Mouse (Mus musculus) retina, adult 2 months (tissue): ENCODE data around the gene Ndufb4.
"Not testable (repeated sequence)": the region's sequence is repeated elsewhere in the genome, so short reads cannot be mapped to it uniquely, and the experiment has no call there.

Source experiments
- DNase-seq: peaks from one replicate; pipeline ENCODE4 v3.0.0-alpha.2; 2012; ENCODE audit warnings: low read depth, low spot score

Gene Ndufb4

GRCm38 (mm10) chr16:37680216-37680615 is 26.0 kb upstream of the Ndufb4 start:
- no peak for DNase-seq

GRCm38 (mm10) chr16:37677586-37677985 is 23.3 kb upstream of the Ndufb4 start:
- no peak for DNase-seq

GRCm38 (mm10) chr16:37676677-37677072 is 22.4 kb upstream of the Ndufb4 start:
- DNase-seq, result no peak

GRCm38 (mm10) chr16:37676024-37676676 is 21.9 kb upstream of the Ndufb4 start:
- no peak for DNase-seq

GRCm38 (mm10) chr16:37675326-37675725 is 21.1 kb upstream of the Ndufb4 start:
- DNase-seq, result no peak

- no peak for DNase-seq
Observed at GRCm38 (mm10) chr16:37670666-37671283, 16.5 kb upstream of the Ndufb4 start.

- DNase-seq, result no peak
Observed at GRCm38 (mm10) chr16:37665394-37665935, 11.2 kb upstream of the Ndufb4 start.

- DNase-seq, result no peak
Observed at GRCm38 (mm10) chr16:37663643-37664459, 9.6 kb upstream of the Ndufb4 start.

- no peak for DNase-seq
Observed at GRCm38 (mm10) chr16:37656796-37657195, 2.5 kb upstream of the Ndufb4 start.

GRCm38 (mm10) chr16:37655756-37656347 is 1.6 kb upstream of the Ndufb4 start:
- no peak for DNase-seq

- DNase-seq, result no peak
Observed at GRCm38 (mm10) chr16:37654831-37655455, 690 bp upstream of the Ndufb4 start.

- DNase-seq, result no peak
Observed at GRCm38 (mm10) chr16:37653058-37653457, 1.2 kb downstream of the Ndufb4 start.

- DNase-seq, result no peak
Observed at GRCm38 (mm10) chr16:37652654-37653053, 1.6 kb downstream of the Ndufb4 start.

- no peak for DNase-seq
Observed at GRCm38 (mm10) chr16:37651467-37651866, 2.8 kb downstream of the Ndufb4 start.

GRCm38 (mm10) chr16:37649068-37649467 is 5.2 kb downstream of the Ndufb4 start:
- DNase-seq, result no peak

- no peak for DNase-seq
Observed at GRCm38 (mm10) chr16:37647936-37648335, 6.3 kb downstream of the Ndufb4 start.

GRCm38 (mm10) chr16:37647067-37647466 is 7.2 kb downstream of the Ndufb4 start:
- no peak for DNase-seq

GRCm38 (mm10) chr16:37645799-37646198 is 8.5 kb downstream of the Ndufb4 start:
- no peak for DNase-seq

- DNase-seq, result no peak
Observed at GRCm38 (mm10) chr16:37645211-37645610, 9.0 kb downstream of the Ndufb4 start.

GRCm38 (mm10) chr16:37644486-37644885 is 9.8 kb downstream of the Ndufb4 start:
- no peak for DNase-seq

GRCm38 (mm10) chr16:37640522-37640921 is 13.7 kb downstream of the Ndufb4 start:
- not testable (repeated sequence) for DNase-seq
